Mouse (Mus musculus) embryo, embryonic 10.5 days (tissue): ENCODE data around the gene Meltf.
"Not testable (repeated sequence)": the region's sequence is repeated elsewhere in the genome, so short reads cannot be mapped to it uniquely, and the experiment has no call there.

Source experiments
- DNase-seq: peaks from one replicate; pipeline ENCODE4 v3.0.0-alpha.2; 2015; ENCODE audit warnings: low spot score

Gene Meltf

GRCm38 (mm10) chr16:31933751-31934549 lies 55.3 kb downstream of the Meltf start, which contains the start of gene Pigz:
TSS of gene Pigz (plus strand) at chr16:31933851.
- peak; percentile 33 for DNase-seq

GRCm38 (mm10) chr16:31934550-31935010 lies 56.0 kb downstream of the Meltf start:
- DNase-seq = peak; percentile 29

GRCm38 (mm10) chr16:31935091-31935979 lies 56.7 kb downstream of the Meltf start:
- DNase-seq = peak; percentile 63

GRCm38 (mm10) chr16:31936568-31936967 lies 58.0 kb downstream of the Meltf start:
- DNase-seq = no peak

- DNase-seq = no peak
These were observed 60.2 kb downstream of the Meltf start for GRCm38 (mm10) chr16:31938856-31939255.

GRCm38 (mm10) chr16:31940586-31940985 lies 62.0 kb downstream of the Meltf start:
- DNase-seq = no peak

GRCm38 (mm10) chr16:31943980-31944379 lies 65.4 kb downstream of the Meltf start:
- peak; percentile 86 for DNase-seq

- no peak for DNase-seq
These were observed 66.2 kb downstream of the Meltf start for GRCm38 (mm10) chr16:31944698-31945255.

- DNase-seq = no peak
These were observed 66.8 kb downstream of the Meltf start for GRCm38 (mm10) chr16:31945372-31945771.

GRCm38 (mm10) chr16:31945986-31946385 lies 67.4 kb downstream of the Meltf start:
- not testable (repeated sequence) for DNase-seq

- peak; percentile 4 for DNase-seq
These were observed 68.7 kb downstream of the Meltf start for GRCm38 (mm10) chr16:31947333-31947732.

GRCm38 (mm10) chr16:31947901-31948316 lies 69.3 kb downstream of the Meltf start:
- DNase-seq = no peak

- peak; percentile 97 for DNase-seq
These were observed 69.8 kb downstream of the Meltf start, which contains the start of the genes 0610012G03Rik and Ncbp2 for GRCm38 (mm10) chr16:31948345-31948774. TSS of gene 0610012G03Rik (minus strand) at chr16:31948494. TSS of gene Ncbp2 (plus strand) at chr16:31948513.
